Mouse (Mus musculus) layer of hippocampus, adult 9-11 months (tissue): ENCODE data around the gene AC140267.1.
A peak's percentile ranks its signal among the peaks of the same experiment; 100 is the strongest.

Source experiments
- DNase-seq: peaks from one replicate; pipeline ENCODE4 v3.0.0; 2022

AC140267.1 gene

DNA sequence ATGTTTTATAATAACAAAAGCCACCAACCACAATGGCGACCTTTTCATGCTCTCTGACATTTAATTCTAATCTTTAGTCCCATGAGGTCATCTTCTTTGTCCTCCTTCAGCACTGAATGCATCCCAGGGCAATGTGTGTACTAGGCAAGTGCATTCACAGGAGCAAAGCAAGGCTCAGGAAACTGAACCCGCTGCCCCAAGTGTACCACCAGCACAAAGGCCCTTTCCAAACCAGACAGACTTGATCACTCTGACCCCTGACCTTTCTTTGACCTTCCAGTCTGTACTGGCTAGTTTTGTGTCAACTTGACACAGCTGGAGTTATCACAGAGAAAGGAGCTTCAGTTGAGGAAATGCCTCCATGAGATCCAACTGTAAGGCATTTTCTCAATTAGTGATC lies 3.3 kb upstream of the AC140267.1 start:
- DNase-seq, result no peak

DNA sequence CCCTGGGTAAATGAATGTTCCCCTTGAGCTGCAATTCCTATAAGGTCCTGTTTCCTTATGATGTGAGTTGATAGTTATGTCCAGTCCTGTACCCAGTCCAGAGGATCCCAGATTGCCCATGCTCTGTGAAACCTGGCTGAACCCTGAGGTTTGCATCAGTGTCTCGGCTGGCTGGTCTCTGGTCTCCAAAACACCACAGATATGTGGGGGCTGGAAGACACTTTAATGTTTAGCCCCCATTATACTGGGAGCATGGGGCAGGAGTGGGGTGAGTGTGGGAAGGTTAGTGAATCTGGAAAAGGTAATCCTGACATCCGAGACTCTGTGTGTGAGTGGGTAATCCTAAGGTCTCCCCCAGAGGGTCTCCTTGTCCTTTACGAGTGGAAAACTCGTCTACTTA lies 2.6 kb upstream of the AC140267.1 start:
- DNase-seq, result no peak

DNA sequence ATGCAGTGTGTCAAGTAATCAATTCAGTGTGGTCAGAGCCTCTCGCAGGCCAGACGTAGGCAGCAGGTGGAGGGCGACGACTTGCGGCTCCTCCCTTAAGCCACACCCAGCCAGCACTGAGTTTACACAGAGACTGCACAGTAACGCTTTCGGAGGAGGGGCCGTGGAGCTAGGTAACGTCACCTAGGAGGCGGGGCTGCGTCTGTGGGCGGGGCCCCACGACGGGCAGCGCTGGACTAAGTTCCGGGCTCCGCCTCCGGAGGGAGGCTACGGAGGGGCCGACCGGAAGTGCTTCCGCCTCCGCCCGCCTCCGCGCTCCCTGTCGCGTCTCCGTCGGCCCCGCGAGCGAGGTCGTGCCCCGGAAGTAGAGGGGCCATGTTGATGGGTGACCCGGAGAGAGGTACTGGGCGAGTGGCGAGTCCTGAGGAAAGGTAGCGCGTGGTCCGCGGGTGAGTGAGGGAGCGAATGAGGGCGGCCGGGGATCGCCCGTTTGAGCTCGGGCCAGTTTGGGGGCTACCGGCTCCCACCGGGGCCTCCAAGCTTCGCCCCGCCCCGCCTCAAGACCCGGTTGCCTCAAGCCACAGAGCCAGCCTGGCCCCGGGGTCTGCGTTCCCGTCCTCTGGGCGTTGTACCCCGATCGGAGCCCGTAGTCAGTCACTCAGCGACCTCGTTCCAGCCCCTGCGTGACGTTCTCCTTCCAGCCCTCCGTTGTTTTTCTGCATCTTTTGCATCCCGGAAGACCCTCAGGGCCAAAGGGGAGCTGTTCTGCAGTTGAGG lies 1.7 kb upstream of the AC140267.1 start, which contains the start of gene Mief1:
Mief1 (plus strand) TSS at position 286 of the 777 bp plus-strand sequence.
- DNase-seq, result peak; percentile 98

DNA sequence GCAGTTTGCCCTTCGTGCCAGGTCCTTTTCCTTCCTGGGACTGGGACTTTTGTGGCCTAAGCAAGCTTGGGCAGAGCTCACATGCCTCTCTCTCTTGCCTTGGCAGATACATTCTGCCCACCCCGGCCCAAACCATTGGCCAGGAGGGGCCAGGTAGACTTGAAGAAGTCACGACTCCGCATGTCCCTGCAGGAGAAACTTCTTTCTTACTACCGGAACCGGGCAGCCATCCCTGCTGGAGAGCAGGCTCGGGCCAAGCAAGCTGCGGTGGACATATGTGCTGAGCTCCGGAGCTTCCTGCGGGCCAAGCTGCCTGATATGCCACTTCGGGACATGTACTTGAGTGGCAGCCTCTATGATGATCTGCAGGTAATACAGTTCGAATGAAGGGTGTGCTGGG lies 12.5 kb downstream of the AC140267.1 start:
- DNase-seq, result no peak

DNA sequence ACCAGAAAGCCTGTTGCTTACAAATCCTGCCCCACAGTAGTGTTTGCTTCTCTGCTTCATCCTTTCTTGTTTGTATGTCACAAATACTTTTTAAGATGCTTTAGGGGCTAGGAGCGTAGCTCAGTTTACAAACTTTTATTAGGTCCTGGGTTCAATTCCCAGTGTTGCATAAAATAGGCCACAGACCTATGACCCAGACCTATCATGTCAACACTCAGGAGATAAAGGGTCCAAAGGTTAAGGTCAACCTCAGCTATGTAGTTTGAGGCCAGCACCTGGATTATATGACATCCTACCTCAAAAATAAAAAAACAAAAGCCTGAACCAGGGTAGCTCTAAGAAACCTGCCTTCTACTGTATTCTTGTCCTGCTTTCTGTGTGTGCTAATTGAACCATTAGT lies 13.0 kb downstream of the AC140267.1 start:
- DNase-seq, result no peak

DNA sequence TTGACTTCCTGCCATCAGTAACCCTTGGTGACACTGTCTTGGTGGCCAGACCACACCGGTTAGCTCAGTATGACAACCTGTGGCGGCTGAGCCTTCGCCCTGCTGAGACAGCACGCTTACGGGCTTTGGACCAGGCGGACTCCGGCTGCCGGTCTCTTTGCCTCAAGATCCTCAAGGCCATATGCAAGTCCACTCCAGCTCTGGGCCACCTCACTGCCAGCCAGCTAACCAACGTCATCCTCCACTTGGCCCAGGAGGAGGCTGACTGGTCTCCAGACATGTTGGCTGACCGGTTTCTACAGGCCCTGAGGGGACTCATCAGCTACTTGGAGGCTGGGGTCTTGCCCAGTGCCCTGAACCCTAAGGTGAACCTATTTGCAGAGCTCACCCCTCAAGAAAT lies 14.0 kb downstream of the AC140267.1 start:
- no peak for DNase-seq

DNA sequence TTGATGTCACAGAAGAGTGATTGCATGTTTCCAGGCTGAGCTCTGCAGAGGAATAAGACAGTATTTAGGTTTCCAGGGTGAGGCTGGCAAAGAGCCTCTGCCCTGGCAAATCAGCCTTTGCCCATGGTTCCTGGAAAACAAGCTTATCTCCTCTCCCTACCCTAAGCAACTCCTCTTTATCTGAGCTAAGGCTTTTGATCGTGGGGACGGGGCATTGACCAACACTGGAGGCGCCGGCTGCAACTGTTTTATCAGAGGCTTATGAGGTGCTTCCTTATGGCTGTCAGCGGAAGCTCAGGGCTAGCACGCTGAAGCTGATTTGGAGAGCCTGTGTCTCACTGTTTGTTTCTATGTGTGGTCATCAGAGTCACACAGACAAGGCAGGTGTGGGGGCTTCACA lies 15.0 kb downstream of the AC140267.1 start:
- DNase-seq, result no peak

DNA sequence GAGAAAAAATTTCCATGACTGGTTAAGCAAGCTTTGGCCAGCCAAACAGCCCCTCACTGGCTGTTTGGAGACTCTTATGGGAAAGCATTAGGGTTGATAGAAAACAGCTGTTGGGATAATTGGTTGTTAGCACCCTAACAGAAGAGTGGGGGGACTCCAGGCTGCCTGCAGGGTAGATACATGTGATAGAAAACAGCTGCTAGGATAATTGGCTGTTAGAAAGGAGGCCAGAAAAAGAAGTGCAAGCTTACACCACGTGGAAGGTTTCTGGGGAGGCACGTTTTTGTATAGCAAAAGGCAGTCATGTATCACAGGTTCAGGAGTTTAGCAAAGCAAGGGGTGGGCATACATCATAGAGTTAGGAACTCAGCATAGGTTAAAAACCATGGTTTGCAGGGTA lies 17.9 kb downstream of the AC140267.1 start:
- DNase-seq, result no peak

DNA sequence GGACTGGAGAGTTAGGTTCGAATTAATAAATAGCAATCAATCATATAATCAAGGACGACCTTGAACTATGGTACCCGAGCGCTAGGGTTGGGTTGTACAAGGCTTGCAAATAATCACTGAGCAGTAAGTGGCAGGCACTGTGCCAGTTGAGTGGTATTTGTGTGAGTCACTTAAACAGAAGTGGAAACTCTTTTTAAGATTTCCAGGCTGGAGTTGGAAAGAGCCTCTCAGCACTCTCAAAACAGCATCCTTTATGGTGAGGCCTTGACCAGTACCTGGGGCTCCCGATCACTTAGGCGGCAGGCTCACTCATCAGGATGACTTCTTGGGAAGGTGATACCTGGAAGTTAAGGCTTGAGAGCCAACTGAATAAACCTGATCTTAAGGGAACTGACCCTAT lies 18.6 kb downstream of the AC140267.1 start:
- DNase-seq, result no peak

DNA sequence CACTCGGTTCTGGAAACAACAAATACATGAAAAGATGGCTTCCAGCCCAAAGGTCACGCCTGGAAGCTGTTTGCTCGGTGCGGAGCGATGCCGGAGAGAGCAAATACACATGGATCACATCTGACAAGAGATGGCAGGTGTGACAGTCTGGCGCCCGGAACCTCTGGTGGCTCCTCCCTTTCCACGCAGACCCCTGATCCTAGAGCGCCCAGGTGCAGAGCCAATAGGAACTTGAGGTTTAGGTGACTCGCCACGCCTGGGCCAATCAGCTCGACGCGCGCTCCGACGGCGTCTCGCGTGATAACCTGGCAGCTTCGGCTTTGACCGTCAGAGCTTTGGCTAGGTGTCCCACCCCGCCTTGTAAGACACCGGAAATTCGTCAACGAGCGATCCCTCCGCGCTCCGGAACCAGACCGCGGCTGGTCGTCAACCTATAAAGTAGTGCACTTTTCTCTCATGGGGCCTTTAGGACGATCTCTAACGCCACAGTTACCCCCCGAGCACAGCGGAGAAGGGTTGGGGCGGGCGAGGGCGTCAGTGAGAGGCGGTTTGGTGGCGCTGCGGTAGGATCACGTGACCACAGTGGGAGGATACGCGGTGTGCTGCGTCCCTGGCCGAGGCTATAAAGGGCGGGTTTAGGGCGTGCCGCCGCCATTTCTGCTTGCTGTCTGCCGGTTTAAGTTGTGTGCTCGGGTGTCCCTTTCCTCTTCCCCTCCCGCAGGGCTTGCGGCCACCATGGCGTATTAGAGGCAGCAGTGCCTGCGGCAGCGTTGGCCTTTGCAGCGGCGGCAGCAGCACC lies 19.4 kb downstream of the AC140267.1 start, which contains the start of gene Atf4:
Atf4 (plus strand) TSS at position 338 of the 799 bp plus-strand sequence.
- peak; percentile 99 for DNase-seq

DNA sequence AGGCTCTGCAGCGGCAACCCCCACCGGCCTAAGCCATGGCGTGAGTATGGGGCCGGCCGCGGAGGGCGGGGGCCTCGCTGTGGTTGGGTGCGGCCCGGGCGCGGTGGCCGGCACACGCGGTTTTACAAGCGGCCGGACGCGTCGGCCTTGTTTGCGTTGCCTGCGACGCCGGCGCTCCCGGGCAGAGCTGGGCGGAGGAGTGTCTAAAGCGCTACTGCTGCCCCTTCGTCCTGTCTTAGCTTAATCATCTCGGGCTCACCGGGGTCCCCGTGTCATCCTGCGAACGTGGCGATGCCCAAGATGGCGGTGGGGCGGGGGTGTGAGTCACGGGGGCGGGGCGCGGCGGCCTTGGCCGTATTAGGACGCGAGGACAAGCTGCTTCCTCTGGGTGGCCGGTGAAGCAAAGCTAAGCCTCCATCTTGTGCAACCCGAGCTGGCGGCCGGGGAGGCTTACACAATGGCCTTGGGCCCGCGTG lies 20.0 kb downstream of the AC140267.1 start:
- DNase-seq, result peak; percentile 76

DNA sequence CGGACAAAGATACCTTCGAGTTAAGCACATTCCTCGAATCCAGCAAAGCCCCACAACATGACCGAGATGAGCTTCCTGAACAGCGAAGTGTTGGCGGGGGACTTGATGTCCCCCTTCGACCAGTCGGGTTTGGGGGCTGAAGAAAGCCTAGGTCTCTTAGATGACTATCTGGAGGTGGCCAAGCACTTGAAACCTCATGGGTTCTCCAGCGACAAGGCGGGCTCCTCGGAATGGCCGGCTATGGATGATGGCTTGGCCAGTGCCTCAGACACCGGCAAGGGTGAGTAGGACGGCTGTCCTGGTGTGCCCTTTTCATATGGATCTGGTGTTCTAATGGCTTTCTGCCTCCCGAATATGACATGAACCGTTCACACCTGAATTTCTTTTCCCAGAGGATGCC lies 20.6 kb downstream of the AC140267.1 start:
- DNase-seq, result no peak

DNA sequence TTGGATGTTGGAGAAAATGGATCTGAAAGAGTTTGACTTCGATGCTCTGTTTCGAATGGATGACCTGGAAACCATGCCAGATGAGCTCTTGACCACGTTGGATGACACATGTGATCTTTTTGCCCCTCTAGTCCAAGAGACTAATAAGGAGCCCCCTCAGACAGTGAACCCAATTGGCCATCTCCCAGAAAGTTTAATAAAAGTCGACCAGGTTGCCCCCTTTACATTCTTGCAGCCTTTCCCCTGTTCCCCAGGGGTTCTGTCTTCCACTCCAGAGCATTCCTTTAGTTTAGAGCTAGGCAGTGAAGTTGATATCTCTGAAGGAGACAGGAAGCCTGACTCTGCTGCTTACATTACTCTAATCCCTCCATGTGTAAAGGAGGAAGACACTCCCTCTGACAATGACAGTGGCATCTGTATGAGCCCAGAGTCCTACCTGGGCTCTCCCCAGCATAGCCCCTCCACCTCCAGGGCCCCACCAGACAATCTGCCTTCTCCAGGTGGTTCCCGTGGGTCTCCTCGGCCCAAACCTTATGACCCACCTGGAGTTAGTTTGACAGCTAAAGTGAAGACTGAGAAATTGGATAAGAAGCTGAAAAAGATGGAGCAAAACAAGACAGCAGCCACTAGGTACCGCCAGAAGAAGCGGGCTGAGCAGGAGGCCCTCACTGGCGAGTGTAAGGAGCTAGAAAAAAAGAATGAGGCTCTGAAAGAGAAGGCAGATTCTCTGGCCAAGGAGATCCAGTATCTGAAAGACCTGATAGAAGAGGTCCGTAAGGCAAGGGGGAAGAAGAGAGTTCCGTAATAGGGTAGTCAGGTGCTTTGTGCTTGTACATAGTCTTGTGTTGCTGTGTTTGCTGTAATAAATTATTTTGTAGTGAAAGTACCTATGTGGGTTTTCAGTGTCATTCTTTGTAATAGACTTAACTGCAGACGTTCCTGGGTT lies 21.3 kb downstream of the AC140267.1 start:
- DNase-seq, result no peak

DNA sequence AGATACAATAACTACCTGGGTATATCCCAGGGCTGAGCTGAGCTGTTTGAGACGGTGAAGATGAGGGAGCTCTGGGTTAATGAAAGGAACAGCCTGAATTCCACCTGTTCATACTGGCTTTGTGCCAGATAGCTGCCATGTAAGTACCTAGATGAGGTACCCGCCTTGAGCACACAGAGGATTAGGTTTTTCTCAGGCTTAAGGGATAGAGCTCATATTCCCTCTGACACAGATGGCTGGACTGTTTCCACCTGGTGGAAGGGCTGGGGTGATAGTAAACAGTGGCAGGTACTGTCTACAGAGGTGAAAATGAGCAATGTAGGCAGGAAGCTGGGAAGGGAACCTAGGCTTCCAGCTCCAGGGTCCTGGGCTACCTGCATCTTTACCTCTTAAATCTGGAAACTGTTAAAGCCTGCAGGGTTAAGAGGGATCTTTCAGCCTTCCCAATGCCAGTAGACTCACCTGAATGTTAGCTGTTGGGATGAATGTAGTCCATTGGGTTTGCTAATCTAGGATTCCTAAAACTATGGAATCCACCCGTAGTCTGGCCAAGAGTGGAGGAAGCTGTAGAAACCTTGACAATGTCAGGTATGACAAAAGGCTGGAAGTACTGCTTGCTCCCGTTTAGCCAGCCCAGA lies 22.1 kb downstream of the AC140267.1 start:
- DNase-seq, result no peak

DNA sequence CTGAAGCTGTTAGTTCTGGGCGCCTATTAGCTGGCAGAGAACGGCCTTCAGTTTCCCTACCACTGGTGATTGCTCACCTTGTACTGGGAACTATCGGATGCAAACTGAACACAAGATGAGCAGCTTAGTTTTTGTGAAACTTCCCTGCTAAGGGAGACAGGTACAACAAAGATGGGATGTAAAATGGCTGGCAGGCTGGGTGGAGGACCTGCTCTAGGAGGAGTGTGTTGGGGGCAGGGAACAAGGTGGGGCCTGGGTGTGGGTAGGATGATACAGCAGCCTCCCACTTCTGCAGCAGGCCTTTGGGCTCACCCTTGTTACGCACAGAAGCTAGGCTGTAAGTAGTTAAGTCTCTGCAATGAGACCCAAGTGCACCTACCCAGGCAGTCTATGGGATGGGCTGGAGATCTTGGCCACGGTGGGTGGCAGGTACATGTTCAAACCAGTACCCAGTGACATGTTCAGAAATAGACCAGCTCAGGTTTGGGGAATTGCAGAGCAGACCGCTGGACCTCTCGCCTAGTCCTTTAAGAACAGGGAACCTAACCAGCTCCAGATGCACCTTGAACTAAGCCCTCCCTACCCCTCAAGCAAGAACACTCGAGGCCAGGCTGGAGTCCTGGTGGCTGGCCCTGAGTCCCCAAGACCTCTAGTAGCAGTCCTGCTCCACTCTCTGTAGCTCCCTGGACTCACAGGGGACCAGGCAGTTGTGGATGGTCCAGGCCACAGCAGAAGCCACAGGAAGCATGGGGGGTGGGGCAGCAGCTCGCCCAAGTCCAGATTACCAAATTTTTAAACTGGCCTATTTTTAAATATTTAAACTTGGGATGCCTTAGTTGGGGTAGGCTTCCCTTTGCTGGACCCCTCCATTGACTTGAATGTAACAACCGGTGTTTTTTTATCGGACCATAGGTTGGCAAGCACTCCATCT lies 22.9 kb downstream of the AC140267.1 start:
- no peak for DNase-seq

DNA sequence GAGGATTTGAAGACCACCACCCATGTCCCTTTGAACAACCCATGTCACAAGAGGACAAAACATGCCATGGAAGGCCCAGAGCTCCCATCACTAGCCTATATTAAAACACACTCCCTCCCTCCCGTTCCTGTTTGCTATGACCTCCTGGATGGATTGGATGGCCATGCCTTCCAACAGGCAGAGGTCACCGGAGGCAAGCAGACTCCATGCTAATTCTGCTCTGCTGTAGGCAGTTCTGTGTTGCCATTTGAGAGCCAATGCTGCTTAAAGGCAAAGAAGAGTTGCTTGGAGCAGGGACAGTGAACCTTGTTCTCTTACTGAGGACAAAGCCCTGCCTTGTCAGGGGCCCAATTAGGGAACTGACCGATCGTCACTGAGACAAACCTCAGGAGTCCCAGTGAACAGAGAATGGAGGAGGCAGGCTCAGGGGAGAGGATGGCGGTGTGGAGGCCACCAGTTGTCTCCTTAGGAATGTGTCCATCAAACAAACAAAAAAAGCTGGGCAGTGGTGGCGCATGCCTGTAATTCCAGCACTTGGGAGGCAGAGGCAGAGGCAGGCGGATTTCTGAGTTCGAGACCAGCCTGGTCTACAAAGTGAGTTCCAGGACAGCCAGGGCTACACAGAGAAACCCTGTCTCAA lies 23.9 kb downstream of the AC140267.1 start:
- DNase-seq, result no peak

DNA sequence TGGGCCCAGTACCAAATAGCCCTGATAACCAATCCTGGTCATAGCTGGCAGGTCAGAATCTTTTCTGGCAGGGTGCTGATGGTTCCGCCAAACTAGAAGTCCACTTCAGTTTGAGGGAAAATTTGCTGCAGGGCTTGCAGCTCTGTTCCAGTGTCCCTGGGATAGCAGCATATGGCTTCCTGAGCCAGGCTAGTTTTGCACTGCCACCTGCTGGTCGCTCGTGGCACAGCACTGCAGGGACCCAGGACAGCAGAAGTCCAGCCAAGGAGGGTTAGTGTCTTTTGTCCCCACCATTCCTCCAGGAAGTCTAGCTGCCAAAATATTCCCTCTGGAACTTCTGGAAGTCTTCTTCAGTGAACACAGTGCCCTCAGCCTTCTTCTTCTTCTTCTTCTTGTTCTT lies 25.0 kb downstream of the AC140267.1 start:
- DNase-seq, result peak; percentile 73

DNA sequence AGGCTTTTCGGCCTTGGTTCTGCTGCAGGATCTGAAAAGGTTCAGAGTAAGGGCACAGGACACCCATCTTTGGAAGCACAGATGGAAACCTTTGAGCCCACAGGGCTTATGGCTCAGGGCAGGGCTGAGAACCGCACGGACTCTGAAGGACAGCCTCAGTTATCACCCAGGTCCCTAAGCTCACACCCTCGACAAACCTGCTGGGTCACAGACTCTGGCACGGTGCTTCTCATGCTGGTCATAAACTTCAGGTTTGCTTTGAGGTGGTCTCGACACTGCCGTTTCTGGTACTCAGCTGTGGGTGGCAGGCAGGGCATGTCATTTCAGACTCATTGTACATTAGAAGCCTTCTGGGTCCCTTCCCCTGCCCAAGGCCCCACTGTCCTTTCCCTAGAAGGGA lies 25.5 kb downstream of the AC140267.1 start:
- no peak for DNase-seq

DNA sequence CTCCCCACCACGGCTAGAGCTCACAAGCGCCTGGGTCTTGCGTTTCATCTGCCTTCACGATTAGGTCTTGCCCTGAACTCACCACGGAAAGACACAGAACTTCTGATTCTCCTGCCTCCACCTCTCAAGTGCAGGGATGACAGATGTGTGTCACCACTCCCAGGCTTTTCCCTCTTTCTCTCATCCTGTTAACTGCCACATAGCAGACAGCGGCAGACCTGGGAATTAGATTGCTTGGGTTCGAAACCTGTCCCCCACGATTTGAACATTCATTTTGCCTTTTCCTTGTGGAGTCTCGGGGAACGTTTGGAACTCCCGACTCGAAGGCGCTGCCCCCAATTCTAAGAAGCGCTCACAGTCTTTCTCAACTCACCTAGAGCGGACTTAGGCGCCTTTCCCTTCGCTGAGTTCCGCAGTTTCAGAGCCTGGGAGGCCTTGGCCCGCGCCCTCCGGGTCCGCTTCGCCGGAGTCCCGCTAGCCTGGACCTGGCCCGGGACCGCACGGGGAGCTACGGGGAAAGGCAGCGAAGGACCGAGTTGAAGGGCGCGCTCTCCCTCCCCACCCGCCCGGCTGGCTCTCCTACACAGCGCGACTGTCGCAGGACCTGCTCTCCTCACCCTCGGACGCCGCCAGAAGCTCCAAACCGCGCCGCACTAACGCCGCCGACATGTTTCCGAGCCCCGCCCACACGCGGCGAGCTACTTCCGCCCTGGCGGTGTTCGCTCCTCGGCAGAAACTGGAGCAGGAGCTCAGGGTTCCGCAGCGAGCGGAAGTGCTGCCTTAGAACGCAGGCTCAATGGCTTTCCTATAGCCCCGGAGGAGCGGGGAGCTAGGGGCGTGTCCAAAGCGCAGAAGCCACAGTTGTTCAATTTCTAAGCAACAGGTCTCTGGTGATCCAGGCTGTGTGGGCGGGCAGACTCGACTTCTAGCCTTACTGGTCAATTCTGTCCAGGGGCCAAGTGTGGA lies 28.3 kb downstream of the AC140267.1 start, which contains the start of gene Rps19bp1:
Rps19bp1 (minus strand) TSS at position 706 of the 966 bp plus-strand sequence.
- peak; percentile 94 for DNase-seq
